Mouse (Mus musculus) forebrain, embryonic 15.5 days (tissue): ENCODE data around the gene Idi2. TPM values are rescaled to one million over a fixed set of nuclear protein-coding genes. Genes with fewer than 3 reads are reported as not detected.
"Not testable (repeated sequence)": the region's sequence is repeated elsewhere in the genome, so short reads cannot be mapped to it uniquely, and the experiment has no call there.

ENCODE experiments used
- ATAC-seq: fragments of 200-750 bp; cut with Nextera tagmentation; replicated peaks from 2 replicates; pipeline ENCODE4 v1.8.0; 2017; ENCODE audit warnings: mild to moderate bottlenecking, moderate TSS enrichment, moderate library complexity
- H3K27ac ChIP-seq: fragments of 300-500 bp; sonication (generic); replicated peaks from 2 replicates; pipeline ENCODE4 v1.5.1; 2015; ENCODE audit warnings: mild to moderate bottlenecking, inconsistent platforms
- H3K27me3 ChIP-seq: fragments of 300-500 bp; sonication (generic); 2 replicates; pipeline ENCODE4 v1.6.1; 2015; ENCODE audit warnings: inconsistent platforms
- H3K36me3 ChIP-seq: fragments of 300-500 bp; sonication (generic); 2 replicates; pipeline ENCODE4 v1.6.1; 2015; ENCODE audit warnings: mild to moderate bottlenecking, inconsistent platforms
- H3K4me1 ChIP-seq: fragments of 300-500 bp; sonication (generic); 2 replicates; pipeline ENCODE4 v1.6.1; 2015; ENCODE audit warnings: inconsistent platforms
- H3K4me2 ChIP-seq: fragments of 300-500 bp; sonication (generic); replicated peaks from 2 replicates; pipeline ENCODE4 v1.6.1; 2015; ENCODE audit warnings: mild to moderate bottlenecking, inconsistent platforms
- H3K4me3 ChIP-seq: fragments of 300-500 bp; sonication (generic); 2 replicates; pipeline ENCODE4 v1.5.1; 2015; ENCODE audit warnings: mild to moderate bottlenecking, inconsistent platforms
- H3K9ac ChIP-seq: fragments of 300-500 bp; sonication (generic); replicated peaks from 2 replicates; pipeline ENCODE4 v1.6.1; 2015; ENCODE audit warnings: mild to moderate bottlenecking, inconsistent platforms
- H3K9me3 ChIP-seq: fragments of 300-500 bp; sonication (generic); 2 replicates; pipeline ENCODE4 v1.6.1; 2016; ENCODE audit warnings: inconsistent platforms
- WGBS: fragments of 180-500 bp; shearing (Covaris S2); methylation state at CpG from one replicate; pipeline ENCODE4 v1.1.7; 2015; ENCODE audit warnings: mixed read lengths; 5-methylcytosine and 5-hydroxymethylcytosine counted together
- polyA plus RNA-seq: library from polyadenylated mRNA; unstranded; fragments of >200 nt; fragmentation: Nextera tagmentation; extraction: Ambion mirVana; gene quantifications from 2 replicates; pipeline ENCODE4 v1.2.1, GENCODE M21; 2015

Gene Idi2
- polyA plus RNA-seq, result not detected in 2 replicates

GRCm38 (mm10) chr13:8952563-8952962 is at the start of gene Idi2:
TSS of gene Idi2 (plus strand) at chr13:8952863.
- H3K4me1 ChIP-seq, H3K27me3 ChIP-seq, H3K36me3 ChIP-seq, H3K27ac ChIP-seq, H3K4me3 ChIP-seq, ATAC-seq, H3K9me3 ChIP-seq, H3K9ac ChIP-seq, H3K4me2 ChIP-seq: not testable (repeated sequence)

GRCm38 (mm10) chr13:8905986-8906385 is 46.7 kb upstream of the Idi2 start:
- H3K9me3 ChIP-seq, H3K4me2 ChIP-seq, H3K36me3 ChIP-seq, H3K4me3 ChIP-seq, H3K4me1 ChIP-seq, H3K27ac ChIP-seq, H3K27me3 ChIP-seq, ATAC-seq, H3K9ac ChIP-seq: not testable (repeated sequence)
- 92% methylated on average over 2 of the region's 2 CpGs for WGBS

GRCm38 (mm10) chr13:8913890-8914289 is 38.8 kb upstream of the Idi2 start:
- not testable (repeated sequence) for H3K4me1 ChIP-seq, H3K9ac ChIP-seq, H3K4me3 ChIP-seq, H3K27me3 ChIP-seq, ATAC-seq, H3K36me3 ChIP-seq, H3K27ac ChIP-seq, H3K4me2 ChIP-seq, H3K9me3 ChIP-seq
- 89% methylated on average over 8 of the region's 8 CpGs for WGBS

GRCm38 (mm10) chr13:8933499-8933898 is 19.2 kb upstream of the Idi2 start:
- H3K9me3 ChIP-seq, result no peaks in the 10 kb centered on the region
- H3K4me1 ChIP-seq, result no peaks in the 10 kb centered on the region
- no peaks in the 10 kb centered on the region for H3K36me3 ChIP-seq
- H3K9ac ChIP-seq, result no peak overlapping the region
- H3K4me2 ChIP-seq, result no peak overlapping the region
- 70% methylated on average over 2 of the region's 2 CpGs for WGBS
- ATAC-seq, result no peak
- H3K27me3 ChIP-seq, result no peaks in the 10 kb centered on the region
- no peak overlapping the region for H3K4me3 ChIP-seq
- H3K27ac ChIP-seq, result no peak overlapping the region

GRCm38 (mm10) chr13:8937611-8938140 is 15.0 kb upstream of the Idi2 start:
- H3K4me1 ChIP-seq, H3K36me3 ChIP-seq, H3K9ac ChIP-seq, ATAC-seq, H3K4me2 ChIP-seq, H3K9me3 ChIP-seq, H3K4me3 ChIP-seq, H3K27me3 ChIP-seq, H3K27ac ChIP-seq: not testable (repeated sequence)
- 71% methylated on average over 6 of the region's 6 CpGs for WGBS

- H3K4me3 ChIP-seq, ATAC-seq, H3K4me1 ChIP-seq, H3K27me3 ChIP-seq, H3K4me2 ChIP-seq, H3K9me3 ChIP-seq, H3K9ac ChIP-seq, H3K36me3 ChIP-seq, H3K27ac ChIP-seq: not testable (repeated sequence)
- WGBS, result 91% methylated on average over 4 of the region's 4 CpGs
These were observed 11.6 kb upstream of the Idi2 start for GRCm38 (mm10) chr13:8941110-8941509.

- not testable (repeated sequence) for H3K4me3 ChIP-seq, H3K27me3 ChIP-seq, ATAC-seq, H3K9me3 ChIP-seq, H3K4me1 ChIP-seq, H3K9ac ChIP-seq, H3K36me3 ChIP-seq, H3K27ac ChIP-seq, H3K4me2 ChIP-seq
- 80% methylated on average over 1 of the region's 5 CpGs for WGBS
These were observed 11.0 kb upstream of the Idi2 start for GRCm38 (mm10) chr13:8941701-8942100.

- not testable (repeated sequence) for H3K27me3 ChIP-seq, H3K4me2 ChIP-seq, H3K36me3 ChIP-seq, H3K4me1 ChIP-seq, H3K4me3 ChIP-seq, H3K9me3 ChIP-seq, H3K27ac ChIP-seq, ATAC-seq, H3K9ac ChIP-seq
- no CpG with 5 or more reads among the region's 5 CpGs for WGBS
These were observed 8.8 kb upstream of the Idi2 start for GRCm38 (mm10) chr13:8943828-8944227.

- H3K36me3 ChIP-seq, H3K27ac ChIP-seq, H3K9ac ChIP-seq, H3K27me3 ChIP-seq, ATAC-seq, H3K4me1 ChIP-seq, H3K4me3 ChIP-seq, H3K9me3 ChIP-seq, H3K4me2 ChIP-seq: not testable (repeated sequence)
These were observed 4.5 kb upstream of the Idi2 start, which contains the start of gene Gm9745 for GRCm38 (mm10) chr13:8948131-8948530. TSS of gene Gm9745 (minus strand) at chr13:8948231.

GRCm38 (mm10) chr13:8955127-8955526 is 2.5 kb downstream of the Idi2 start:
- not testable (repeated sequence) for H3K4me2 ChIP-seq, H3K36me3 ChIP-seq, H3K4me3 ChIP-seq, H3K4me1 ChIP-seq, H3K9ac ChIP-seq, H3K27me3 ChIP-seq, ATAC-seq, H3K9me3 ChIP-seq, H3K27ac ChIP-seq
- WGBS, result 96% methylated on average over 2 of the region's 2 CpGs

- H3K9me3 ChIP-seq, H3K4me1 ChIP-seq, H3K4me2 ChIP-seq, H3K27me3 ChIP-seq, H3K9ac ChIP-seq, H3K4me3 ChIP-seq, ATAC-seq, H3K27ac ChIP-seq, H3K36me3 ChIP-seq: not testable (repeated sequence)
- no CpG with 5 or more reads among the region's 5 CpGs for WGBS
These were observed 4.2 kb downstream of the Idi2 start for GRCm38 (mm10) chr13:8956873-8957272.

- not testable (repeated sequence) for H3K4me2 ChIP-seq, ATAC-seq, H3K4me1 ChIP-seq, H3K9ac ChIP-seq, H3K27me3 ChIP-seq, H3K36me3 ChIP-seq, H3K9me3 ChIP-seq, H3K4me3 ChIP-seq, H3K27ac ChIP-seq
- WGBS, result 73% methylated on average over 1 of the region's 5 CpGs
These were observed 6.4 kb downstream of the Idi2 start for GRCm38 (mm10) chr13:8959058-8959457.

- not testable (repeated sequence) for H3K27ac ChIP-seq, H3K9ac ChIP-seq, H3K4me1 ChIP-seq, H3K4me2 ChIP-seq, H3K9me3 ChIP-seq, H3K36me3 ChIP-seq, H3K4me3 ChIP-seq, H3K27me3 ChIP-seq, ATAC-seq
- WGBS, result 95% methylated on average over 6 of the region's 6 CpGs
These were observed 6.9 kb downstream of the Idi2 start for GRCm38 (mm10) chr13:8959554-8959953.
